Mouse (Mus musculus): ENCODE results near the gene Fdxr. TPM values are rescaled to one million over a fixed set of nuclear protein-coding genes. Genes with fewer than 3 reads are reported as not detected.

The Fdxr gene
- total RNA-seq, 2 experiments from 2014 or later, result 3.2 TPM

DNA sequence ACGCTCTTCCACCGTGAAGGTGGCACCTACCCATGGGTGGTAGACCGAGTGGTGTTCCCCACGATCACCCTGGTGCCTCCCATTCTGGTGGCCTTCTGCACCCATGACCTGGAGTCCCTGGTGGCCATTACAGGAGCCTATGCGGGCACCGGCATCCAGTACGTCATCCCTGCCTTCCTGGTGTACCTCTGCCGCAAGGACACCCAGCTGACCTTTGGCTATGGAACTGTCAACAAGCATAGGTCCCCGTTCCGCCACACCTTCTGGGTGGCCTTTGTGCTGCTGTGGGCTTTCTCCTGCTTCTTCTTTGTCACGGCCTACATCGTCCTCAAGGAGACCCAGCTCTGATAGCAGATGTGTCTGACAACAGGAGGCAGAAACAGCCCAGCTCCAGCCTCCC is 33.1 kb downstream of the Fdxr start:
- DNase-seq (ENCODE audit: low spot score), result no peak

DNA sequence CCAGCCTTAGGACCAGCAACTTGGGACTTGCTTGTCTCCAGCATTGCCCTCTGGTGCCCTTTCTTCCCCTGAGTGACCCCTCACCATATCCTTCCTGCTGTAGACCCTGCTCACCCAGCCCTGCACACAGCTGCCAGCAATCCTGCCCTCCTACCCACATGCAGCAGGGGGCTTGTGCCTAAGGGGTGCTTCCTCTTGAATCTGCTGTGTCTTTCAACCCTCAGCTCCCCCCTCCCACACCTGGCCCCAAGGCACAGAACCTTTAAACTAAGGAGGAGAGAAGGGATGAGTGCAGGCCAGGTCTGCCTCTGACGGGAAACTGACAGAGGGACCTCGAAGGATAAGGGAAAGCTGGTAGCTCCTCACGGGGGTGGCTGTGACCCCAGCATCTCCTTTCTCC is 34.1 kb downstream of the Fdxr start:
- no peak for DNase-seq (ENCODE audit: low spot score)

DNA sequence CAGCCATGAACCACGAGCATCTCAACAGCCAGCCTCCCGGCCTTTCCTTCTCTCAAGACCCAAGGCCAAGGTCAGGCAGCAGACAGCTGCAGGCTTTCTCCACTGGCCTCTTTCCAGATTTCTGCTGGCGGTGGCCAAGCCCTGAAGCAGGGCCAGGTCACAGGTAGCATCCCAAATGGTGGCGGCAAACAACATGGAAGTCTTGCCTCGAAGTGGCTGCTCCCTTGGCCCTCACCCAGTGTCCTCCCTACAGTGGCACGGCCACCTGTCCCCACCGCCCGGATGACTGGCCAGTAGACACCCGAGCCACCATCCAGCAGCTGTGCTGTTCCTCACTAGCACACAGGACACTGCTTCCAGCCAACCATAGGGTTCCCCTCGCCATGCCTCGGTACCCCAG is 35.4 kb downstream of the Fdxr start:
- DNase-seq (ENCODE audit: low spot score), result peak; percentile 90

DNA sequence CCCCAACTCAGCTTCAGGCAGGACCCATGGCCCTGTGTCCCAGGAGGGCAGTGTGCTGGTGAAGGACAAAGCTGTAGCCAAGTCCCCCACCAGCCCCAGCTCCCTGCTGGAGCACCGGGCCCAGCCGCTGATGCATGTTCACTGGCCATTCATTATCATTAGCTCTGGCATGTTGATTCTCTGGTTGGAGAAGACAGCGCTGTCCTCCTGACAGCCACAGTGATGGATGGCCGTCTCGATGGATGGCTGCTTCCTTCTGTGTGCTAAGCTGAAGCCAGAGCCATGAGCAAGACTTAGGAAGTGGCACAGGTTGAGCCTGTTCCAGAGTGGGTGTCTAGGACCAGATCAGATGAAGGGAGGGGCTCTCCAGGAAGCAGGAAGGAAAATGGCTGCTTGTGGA is 40.3 kb downstream of the Fdxr start:
- no peak for DNase-seq (ENCODE audit: low spot score)

DNA sequence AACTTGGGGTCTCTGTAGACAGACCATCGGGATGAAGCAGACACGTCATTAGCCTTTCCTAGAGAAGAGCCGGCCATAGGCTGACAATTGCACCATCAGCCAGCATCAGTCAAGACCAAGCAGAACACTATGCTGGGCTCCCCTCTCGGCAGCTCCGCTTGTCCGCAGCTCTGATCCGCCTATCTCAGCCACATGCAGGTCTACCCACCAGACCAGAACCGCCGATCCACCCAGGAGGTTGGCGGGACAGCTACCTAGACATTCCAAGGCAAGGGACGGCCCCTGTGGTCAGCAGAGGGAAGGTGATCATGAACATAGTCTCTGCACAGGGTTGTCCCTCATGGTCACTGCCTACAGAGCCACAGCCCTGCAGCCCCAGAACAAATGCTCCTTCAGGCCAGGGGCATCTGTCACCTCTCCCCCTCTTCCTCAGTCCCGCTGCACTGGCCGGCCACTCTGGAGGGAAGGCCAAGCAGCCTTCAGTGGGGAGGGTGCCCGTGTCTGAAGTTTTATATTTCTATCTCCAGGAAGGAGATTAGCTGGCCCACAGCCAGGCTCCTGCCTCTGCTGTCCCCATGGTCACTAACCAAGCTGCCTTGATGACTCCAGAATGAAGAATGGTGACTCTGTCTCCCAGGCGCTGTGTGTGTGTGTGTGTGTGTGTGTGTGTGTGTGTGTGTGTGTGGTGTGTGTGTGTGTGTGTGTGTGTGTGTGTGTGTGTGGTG is 42.4 kb downstream of the Fdxr start:
- DNase-seq (ENCODE audit: low spot score), result no peak

DNA sequence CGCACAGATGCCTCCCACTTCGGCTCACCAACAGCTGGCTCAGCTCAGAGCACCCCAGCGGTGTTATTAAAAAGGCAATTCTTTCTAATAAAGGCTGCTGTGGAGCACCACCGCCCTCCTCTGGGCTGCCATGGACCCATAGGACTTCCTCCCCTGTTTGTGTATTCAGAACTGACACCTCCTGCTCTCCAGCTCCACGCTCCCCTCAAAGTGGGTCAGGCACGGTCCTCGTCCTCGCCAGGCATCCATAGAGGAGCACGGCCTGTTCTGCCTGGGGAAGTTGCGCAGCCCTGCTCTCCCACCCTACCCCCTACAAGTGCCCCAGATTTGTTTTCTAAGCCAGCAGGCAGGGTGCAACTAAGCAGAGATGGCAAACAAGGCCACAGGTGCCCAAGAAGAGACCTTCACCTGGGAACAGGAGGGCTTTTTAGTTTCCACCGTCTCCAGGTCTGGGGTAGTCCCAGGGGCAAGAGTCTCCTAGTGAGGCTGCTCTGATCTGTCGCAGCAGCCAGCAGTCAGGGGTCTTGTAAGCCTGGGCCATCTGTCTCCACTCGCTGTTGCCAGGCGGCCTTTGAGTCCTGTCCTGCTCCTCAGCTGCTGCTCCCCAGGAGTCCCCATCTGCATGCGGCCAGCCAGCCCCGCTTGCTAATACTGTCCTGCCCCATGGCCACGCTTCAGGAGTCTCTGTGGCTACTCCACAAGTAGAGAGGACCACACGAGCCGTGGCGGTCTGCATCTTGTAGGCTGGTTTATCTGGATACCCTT is 43.1 kb downstream of the Fdxr start:
- DNase-seq (ENCODE audit: low spot score), result no peak

DNA sequence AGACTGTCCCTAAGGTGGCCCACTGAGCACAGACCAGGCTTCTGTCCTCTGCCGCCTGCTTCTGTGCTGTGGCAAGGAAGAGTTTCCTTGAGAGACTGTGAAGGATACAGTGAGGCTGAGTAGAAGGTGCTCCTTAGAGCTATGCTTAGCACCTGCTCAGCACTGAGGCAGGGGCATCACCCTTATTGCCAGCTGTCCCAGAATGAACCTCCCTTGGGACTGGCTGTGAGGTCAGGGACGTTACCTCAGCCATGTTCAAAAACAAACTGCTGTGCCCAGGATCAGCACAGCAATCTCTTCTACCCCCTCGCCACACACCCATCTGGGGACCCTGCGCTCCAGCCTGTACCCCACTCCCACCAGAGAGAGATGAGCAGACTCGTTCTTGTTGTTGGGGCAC is 44.0 kb downstream of the Fdxr start:
- DNase-seq (ENCODE audit: low spot score), result no peak

DNA sequence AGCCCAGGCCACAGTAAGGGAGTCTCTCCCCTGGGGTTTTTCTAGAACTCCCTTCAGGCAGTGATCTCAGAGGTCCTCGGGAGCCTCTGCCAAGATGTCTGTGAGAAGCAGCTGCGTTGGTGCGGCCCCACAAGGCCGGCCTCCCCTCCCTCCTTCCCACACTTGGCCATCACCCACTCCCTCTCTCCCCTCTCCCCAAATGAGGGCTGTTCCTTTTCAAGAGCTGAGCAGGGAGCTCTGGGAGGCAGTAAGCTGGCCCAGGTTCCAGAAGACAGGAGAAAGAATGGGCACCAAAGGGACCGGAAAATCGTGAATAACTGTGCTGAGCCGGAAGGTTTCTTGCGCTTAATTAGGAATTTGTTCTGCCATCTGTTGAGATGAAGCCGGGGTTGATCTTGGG is 44.9 kb downstream of the Fdxr start:
- DNase-seq (ENCODE audit: low spot score), result no peak

DNA sequence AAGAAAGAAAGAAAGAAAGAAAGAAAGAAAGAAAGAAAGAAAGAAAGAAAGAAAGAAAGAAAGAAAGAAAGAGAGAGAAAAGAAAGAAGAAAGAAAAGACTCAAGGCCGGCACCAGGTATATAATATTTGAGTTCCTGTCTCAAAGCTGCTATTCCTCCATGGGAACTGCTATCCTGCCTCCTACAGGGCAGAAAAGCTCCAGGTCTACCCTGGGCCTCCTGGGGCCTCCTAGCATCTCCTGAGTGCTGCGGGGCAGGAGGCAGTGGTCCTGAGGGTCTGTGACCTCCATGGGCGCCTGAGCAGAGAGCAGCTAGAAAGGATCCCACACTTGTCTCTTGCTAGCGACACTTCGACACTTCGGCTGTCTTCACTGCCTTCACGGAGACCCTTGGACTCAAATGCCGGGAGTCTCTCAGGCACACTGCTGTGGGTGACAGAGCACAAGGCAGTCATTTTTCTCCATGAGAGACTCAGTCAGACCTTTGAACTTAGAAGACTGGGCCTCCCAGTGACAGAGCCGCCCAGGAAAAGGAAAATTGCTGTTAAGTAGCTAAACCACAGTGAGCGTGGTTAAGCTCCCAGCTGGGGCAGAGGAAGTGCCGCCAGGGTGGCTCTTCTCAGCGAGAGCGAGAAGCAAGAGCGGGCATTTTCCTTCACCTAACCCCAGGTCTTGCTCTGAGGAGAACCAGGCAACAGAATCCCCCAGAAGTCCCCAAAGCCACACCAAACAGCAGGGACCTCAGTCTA is 45.5 kb downstream of the Fdxr start:
- DNase-seq (ENCODE audit: low spot score), result no peak

DNA sequence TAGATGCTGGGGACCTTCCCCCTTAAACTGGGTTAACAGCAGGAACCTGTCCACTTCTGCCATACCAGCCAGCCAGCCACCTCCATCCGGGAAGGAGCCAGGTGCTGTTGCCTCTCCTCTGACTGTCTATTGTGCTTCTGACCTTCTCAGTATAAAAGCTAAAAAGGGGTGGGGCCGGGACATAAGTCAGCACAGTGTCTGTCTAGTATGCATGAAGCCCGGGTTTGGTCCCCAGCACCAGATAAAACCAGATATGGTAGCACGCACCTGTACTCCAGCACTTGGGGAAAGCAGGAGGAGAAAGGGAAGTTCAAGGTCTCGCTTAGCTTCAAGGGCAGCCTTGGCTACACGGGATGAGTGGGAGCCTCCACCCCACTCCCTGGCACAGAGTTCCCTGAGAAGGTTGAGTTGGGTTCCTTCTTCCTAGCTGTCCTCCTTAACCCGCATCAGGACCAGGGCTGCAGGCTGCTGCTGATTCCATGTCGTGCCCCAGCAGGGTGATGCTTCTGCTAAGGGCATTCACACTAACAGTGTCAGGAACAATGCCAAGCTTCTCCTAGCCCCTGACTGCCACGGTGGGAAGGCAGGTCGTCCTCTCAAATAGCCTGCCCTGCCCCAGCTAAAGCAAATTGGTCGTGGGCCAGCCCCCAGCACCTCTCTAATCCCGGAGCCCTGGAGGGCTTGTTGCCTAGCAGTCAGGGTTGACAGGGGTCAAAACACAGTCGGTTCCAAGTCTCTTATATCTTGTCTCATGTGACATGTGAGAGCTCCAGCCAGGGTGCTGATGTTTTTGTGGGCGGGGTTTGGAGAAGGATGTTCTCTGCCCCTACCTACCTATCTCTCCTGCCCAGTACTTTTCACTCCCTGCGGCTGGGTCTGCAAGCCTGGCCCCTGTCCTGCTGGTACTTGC is 47.6 kb downstream of the Fdxr start:
- DNase-seq (ENCODE audit: low spot score), result peak; percentile 56

DNA sequence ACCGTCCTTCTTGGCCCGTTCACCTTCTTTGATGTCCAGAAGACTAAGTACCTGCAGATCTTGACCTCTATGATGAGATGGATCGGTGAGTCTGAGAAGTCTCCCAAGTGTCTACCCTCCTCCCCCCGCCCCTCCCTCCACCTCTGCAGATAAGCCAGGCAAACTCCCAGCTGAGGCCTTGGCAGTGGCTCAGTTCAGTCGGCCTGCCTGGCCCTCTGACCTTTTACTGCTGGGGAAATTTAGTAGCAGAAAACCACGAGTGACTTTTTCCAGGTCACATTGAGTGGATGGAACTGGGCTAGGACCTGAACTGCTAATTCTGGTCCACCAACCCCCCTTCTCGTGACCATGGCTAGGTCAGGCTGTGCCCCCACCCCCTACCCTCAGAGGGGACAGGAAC is 48.4 kb downstream of the Fdxr start:
- DNase-seq (ENCODE audit: low spot score), result peak; percentile 48

DNA sequence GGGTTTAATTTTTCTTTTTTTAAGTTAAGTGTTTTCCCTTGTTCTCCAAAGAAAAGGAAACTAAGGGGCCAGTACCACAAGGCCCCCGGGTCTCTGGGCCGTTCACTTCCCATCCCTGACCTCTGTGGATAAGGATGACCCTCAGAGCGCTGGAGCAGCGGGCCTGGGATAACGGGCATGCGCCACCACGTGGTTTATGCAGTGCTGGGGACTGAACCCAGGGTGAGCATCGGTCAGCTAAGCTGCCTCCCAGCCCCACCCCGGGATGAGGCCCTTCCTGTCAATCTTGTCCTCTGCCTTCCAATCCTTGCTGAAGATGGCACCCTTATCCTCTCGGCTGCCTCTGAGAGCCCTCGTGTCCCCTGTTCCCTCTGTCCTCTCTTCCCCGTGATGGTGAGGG is 49.2 kb downstream of the Fdxr start:
- DNase-seq (ENCODE audit: low spot score), result no peak

DNA sequence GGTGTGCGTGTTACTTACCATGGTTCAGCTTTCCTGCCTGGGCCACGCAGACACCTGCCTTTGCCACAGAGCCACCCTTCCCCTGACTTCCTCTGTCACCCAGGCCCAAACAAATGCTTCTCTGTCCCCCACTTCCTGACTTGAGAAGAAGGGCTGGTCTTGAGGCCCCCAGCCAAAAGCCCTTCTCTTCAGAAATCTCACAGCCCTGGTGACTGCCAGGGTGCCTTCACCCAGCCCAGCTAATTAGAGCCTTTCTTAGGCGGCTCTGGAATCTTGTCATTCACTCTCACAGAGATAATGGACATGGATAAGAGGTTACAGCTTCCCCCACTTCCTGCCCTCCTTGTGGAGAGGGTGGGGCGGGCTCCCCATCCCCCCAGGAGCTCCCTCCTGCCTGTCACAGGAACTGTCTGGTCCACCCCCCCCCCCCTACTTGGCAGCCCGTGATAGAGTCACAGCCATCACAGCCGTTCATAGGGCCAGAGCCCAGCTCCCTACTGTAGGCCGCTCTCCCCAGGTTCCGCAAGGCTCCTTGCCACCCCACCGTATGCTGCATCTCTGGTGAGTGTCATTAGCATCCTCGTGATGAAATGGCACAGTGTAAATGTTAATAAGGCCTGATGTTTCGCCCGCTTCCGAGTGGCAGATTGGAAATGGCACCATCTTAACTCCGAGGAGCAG is 49.9 kb downstream of the Fdxr start:
- DNase-seq (ENCODE audit: low spot score), result no peak

DNA sequence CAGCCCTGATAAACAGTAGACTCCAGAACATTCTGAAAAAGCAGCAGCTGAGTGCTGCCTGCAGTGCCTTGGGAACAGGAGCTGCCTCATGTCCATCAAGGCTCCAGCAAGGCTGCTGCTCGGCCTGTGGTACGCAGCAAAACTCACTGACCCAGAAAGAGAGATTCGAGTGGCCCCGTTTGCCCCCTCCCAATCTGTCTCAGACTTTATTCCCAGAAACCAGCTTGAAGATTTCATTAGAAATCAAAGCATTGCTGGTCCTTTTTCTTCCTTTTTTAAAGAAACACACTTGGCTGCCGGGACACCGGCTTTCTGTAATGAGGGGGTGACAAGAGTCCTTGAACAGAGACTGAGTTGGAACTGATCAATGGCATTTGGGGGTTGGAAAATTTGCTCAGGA is 51.5 kb downstream of the Fdxr start:
- DNase-seq (ENCODE audit: low spot score), result no peak

DNA sequence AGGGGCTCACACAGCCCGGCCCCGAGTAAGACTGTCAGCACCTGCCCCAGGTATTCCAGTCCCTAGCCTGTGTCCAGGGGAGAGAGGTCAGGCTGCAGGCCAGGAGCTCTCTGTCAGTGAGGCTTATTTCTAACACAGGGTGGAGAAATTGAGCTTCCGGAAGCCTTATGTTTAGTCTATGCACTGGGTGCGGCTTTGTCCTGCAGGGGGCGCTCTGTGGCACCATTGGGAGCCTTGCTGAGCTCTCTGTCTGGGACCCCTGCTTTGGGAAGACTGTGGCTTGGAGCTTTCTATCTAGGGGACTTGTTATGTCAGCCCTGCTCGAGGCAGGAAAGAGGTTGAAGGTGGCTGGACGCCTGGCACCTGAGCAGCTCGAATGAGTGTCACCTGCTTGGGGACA is 52.0 kb downstream of the Fdxr start:
- DNase-seq (ENCODE audit: low spot score), result no peak

DNA sequence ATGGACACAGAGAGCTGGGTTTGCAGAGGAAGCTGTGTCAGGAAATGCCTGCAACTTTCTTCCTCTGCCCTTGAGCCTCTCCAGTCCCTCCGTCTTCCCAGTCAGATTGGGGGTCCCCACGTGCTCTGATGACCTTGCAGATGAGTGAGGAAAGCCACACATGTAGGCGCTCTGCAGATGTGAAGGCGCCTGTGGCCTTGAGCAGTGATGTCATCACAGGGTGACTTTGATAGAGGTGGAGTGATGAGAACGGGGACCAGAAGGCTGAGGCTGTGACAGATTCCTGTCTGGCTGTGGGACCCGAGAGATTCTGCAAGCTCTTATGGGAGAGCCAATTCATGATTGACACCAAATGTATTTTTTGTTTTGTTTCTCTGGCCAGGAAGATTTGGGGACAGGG is 53.0 kb downstream of the Fdxr start:
- DNase-seq (ENCODE audit: low spot score), result no peak

DNA sequence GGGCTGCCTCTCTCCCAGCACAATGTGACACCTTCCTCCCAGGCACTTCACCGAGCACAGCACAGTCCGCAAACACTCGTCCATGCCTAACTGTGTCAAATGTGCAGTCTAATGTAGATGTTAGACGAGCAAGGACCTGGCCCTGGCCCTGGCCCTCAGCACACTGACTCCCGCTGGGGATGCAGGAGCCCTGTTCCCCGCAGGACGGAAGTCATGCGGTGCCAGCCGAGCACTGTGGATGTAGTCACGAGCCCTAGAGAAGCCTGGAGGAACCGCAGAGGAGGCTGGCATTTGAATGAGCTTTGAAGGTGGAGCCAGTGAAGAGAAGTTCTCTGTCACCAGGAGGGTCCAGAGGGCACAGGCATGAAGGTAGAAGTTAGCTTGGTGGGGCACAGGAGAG is 53.4 kb downstream of the Fdxr start:
- no peak for DNase-seq (ENCODE audit: low spot score)

DNA sequence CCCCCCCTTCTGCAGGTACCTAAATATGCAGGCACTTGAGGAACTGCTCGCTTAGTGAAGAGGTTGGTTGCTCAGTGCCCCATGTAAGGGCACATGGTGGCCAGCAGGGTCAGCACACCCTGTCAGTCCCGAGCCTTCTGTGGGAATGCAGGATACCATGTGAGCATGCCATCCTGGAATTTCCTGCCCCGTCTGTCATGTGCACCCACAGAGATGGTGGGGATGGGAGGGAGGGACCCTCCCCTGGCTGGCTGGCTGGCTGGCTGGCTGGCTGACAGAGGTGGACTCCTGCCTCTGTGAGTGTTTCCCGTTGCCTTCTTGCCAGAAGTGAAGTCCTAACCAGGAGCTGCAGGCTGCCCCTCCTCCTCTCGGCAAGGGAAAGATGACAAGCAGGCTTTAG is 54.3 kb downstream of the Fdxr start:
- DNase-seq (ENCODE audit: low spot score), result no peak

DNA sequence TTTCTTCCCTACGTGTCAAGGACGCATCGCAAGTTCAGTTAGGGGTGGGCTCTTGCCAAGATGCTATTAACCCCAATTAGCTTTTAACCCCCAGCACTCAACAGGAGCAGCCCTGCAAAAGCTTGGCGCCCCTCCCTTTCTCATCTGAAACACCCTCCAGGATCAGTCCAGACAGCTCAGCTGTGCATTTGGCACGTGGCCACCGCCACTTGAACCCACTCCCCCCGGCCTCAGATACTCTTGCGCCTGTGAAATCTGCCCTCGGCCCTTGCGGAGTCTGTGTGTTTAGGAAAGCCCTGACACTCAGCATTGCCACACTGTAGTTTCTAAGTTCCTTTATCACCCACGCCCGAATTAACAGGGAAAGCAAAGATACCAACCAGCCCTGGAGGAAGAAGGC is 54.8 kb downstream of the Fdxr start:
- no peak for DNase-seq (ENCODE audit: low spot score)

DNA sequence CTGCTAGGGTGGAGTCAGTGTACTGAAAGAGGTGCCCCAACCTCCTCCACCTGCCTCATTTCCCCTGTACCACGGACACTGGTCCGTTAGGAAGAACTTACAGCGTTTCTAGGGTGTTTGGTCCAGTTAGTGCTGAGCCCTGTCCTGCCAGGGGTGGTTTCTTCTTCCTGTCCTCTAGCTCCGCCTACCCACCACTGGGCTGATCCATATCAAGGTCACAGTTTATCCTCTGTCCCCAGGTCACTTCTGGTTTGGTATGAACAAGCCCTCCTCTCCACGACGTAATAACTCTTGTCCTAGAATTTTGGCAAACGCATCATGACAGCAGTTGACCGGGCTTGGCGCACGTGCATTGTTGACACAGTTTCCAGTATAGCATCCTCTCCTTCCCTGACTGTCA is 57.2 kb downstream of the Fdxr start:
- DNase-seq (ENCODE audit: low spot score), result no peak

DNA sequence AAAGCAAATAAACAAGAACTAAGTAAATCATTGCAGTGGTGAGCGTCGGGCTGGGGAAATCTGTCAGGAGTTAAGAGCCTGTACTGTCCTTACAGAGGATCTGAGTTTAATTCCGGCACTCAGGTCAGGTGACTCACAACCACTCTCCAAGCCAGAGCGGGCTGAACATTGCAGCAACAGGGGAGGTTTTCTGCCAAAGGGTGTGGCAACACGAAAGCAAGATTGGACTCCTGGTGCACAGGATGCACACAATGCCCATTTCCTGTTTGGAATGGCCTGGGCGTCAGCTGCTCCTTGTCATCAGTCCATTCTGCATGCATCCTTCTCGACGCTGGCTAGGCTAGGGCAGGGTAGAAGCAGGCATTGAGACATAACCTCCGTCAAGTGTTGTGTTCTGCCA is 57.6 kb downstream of the Fdxr start:
- DNase-seq (ENCODE audit: low spot score), result peak; percentile 72

Data from gastrocnemius, adult 18-20 months (tissue).